Mouse (Mus musculus): Measurements from ENCODE around the gene Iqcf6. TPM values are rescaled to one million over a fixed set of nuclear protein-coding genes. Genes with fewer than 3 reads are reported as not detected.

The Iqcf6 gene
- polyA plus RNA-seq (2015; fragmentation: Nextera tagmentation; extraction: Ambion mirVana), result not detected in 2 replicates

DNA sequence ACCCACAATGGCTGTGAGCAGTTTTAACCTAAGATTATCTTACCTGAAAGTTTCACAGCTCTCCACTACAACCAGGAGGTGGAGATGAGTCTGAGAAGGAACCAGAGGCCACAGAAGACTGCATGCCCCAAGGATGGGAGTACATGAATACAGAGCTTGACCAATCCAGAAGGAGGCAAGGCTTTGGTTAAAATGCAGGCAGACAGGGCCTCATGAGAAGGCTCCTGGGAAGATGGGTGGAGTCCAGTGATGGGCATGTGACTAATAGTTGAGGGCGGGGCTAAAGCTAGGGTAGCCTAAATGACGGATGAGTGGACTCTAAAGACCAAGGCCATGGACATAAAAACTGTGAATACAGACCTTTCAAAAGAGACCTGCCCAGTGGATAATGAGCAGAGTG is at the start of gene Iqcf6:
Gene Iqcf6 (plus strand): TSS at position 301 of the 400 bp plus-strand sequence.

DNA sequence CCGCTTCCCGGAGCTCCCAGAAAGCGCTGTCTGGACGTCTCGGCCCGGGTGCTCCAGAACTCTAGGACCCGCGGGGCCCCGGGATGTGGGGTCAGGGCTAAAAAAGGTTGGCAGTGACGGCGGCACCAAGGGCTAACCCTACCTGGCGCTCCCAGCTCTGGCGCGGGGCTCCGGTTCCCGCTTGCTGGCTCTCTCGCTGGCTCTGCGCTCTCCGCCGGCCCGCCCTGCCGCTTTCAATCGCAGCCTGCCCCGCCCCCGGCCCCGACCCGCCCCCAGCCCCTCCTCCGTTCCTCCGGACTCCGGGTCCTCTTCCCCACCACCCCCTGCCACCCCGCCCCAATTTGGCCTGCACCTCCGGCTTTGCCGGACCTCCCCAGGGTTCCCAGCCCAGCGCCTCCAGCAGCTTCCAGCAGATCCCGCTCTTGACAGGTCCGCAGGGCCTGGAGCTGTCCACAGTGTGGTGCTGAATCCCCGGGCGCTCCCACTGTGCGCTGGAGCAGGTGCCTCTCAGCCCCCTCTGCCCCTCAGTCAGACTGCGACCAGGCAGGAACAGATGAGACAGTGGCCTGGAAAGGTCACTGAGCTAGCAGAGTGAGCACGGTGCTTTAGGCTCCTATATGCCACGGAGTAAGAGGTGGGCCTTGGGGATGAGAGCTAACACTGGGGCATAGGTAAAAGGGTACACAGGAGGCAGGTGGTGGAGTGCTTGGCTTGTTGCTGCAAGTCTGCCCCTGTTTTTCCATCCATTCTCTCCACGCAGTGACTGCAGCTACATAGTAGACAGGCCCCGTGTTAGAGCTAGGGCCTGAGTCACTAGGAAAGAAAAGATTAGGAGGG is 29.7 kb downstream of the Iqcf6 start, which contains the start of gene Grm2:
Gene Grm2 (minus strand): TSS at position 199 of the 837 bp plus-strand sequence.

Other genes with a start within 250 kb of the Iqcf6 start
- 704 and 771 TPM in 2 replicates for gene Rpl29, start 197.1 kb upstream of the Iqcf6 start, polyA plus RNA-seq (2015; fragmentation: Nextera tagmentation; extraction: Ambion mirVana)
- gene Acy1, start 188.3 kb upstream of the Iqcf6 start, polyA plus RNA-seq (2015; fragmentation: Nextera tagmentation; extraction: Ambion mirVana), result 19.4 and 21.4 TPM in 2 replicates
- 14.5 and 17.0 TPM in 2 replicates for gene Abhd14b, start 179.1 kb upstream of the Iqcf6 start, polyA plus RNA-seq (2015; fragmentation: Nextera tagmentation; extraction: Ambion mirVana)
- 77.4 and 83.7 TPM in 2 replicates for gene Abhd14a, start 178.9 kb upstream of the Iqcf6 start, polyA plus RNA-seq (2015; fragmentation: Nextera tagmentation; extraction: Ambion mirVana)
- 184 and 212 TPM in 2 replicates for gene Pcbp4, start 173.3 kb upstream of the Iqcf6 start, polyA plus RNA-seq (2015; fragmentation: Nextera tagmentation; extraction: Ambion mirVana)
- gene Gpr62, start 160.6 kb upstream of the Iqcf6 start, polyA plus RNA-seq (2015; fragmentation: Nextera tagmentation; extraction: Ambion mirVana), result 2.8 and 3.8 TPM in 2 replicates
- gene Rrp9, start 150.6 kb upstream of the Iqcf6 start, polyA plus RNA-seq (2015; fragmentation: Nextera tagmentation; extraction: Ambion mirVana), result 36.1 and 41.9 TPM in 2 replicates
- 2.6 and 3.6 TPM in 2 replicates for gene Parp3, start 149.6 kb upstream of the Iqcf6 start, polyA plus RNA-seq (2015; fragmentation: Nextera tagmentation; extraction: Ambion mirVana)
- gene Iqcf1, start 126.6 kb upstream of the Iqcf6 start, polyA plus RNA-seq (2015; fragmentation: Nextera tagmentation; extraction: Ambion mirVana), result not detected in 2 replicates
- gene Iqcf5, start 112.0 kb upstream of the Iqcf6 start, polyA plus RNA-seq (2015; fragmentation: Nextera tagmentation; extraction: Ambion mirVana), result not detected in 2 replicates
- not detected in 2 replicates for gene Iqcf3, start 65.0 kb upstream of the Iqcf6 start, polyA plus RNA-seq (2015; fragmentation: Nextera tagmentation; extraction: Ambion mirVana)
- gene Iqcf4, start 55.6 kb upstream of the Iqcf6 start, polyA plus RNA-seq (2015; fragmentation: Nextera tagmentation; extraction: Ambion mirVana), result not detected in 2 replicates
- gene Grm2, start 29.5 kb downstream of the Iqcf6 start, polyA plus RNA-seq (2015; fragmentation: Nextera tagmentation; extraction: Ambion mirVana), result 8.0 and 8.3 TPM in 2 replicates
- 93.6 and 93.9 TPM in 2 replicates for gene Tex264, start 59.3 kb downstream of the Iqcf6 start, polyA plus RNA-seq (2015; fragmentation: Nextera tagmentation; extraction: Ambion mirVana)
- gene Rad54l2, start 162.6 kb downstream of the Iqcf6 start, polyA plus RNA-seq (2015; fragmentation: Nextera tagmentation; extraction: Ambion mirVana), result 3.9 and 5.0 TPM in 2 replicates
- gene Dcaf1, start 195.3 kb downstream of the Iqcf6 start, polyA plus RNA-seq (2015; fragmentation: Nextera tagmentation; extraction: Ambion mirVana), result 6.8 TPM in 2 replicates

All from neural tube, postnatal 0 days (tissue).